Mouse (Mus musculus): ENCODE measurements around the gene Macf1.

The Macf1 gene

GRCm38 (mm10) chr4:123684260-123684659 is at the start of gene Macf1:
Macf1 (minus strand) TSS chr4:123684360.
- DNase-seq (ENCODE audit: low read depth, low spot score): no peak

GRCm38 (mm10) chr4:123733532-123733931 is 49.4 kb upstream of the Macf1 start:
- no peak for DNase-seq (ENCODE audit: low read depth, low spot score)

- DNase-seq (ENCODE audit: low read depth, low spot score): no peak
Observed at GRCm38 (mm10) chr4:123732921-123733320, 48.8 kb upstream of the Macf1 start.

GRCm38 (mm10) chr4:123732163-123732910 is 48.2 kb upstream of the Macf1 start:
- no peak for DNase-seq (ENCODE audit: low read depth, low spot score)

GRCm38 (mm10) chr4:123721761-123722160 is 37.6 kb upstream of the Macf1 start:
- no peak for DNase-seq (ENCODE audit: low read depth, low spot score)

- no peak for DNase-seq (ENCODE audit: low read depth, low spot score)
Observed at GRCm38 (mm10) chr4:123718434-123718780, 34.2 kb upstream of the Macf1 start.

- peak; percentile 88 for DNase-seq (ENCODE audit: low read depth, low spot score)
Observed at GRCm38 (mm10) chr4:123717574-123718433, 33.6 kb upstream of the Macf1 start, which contains the start of gene Ndufs5. Ndufs5 (minus strand) TSS chr4:123718202.

- no peak for DNase-seq (ENCODE audit: low read depth, low spot score)
Observed at GRCm38 (mm10) chr4:123712431-123712830, 28.3 kb upstream of the Macf1 start.

- no peak for DNase-seq (ENCODE audit: low read depth, low spot score)
Observed at GRCm38 (mm10) chr4:123707340-123707739, 23.2 kb upstream of the Macf1 start.

GRCm38 (mm10) chr4:123705340-123705739 is 21.2 kb upstream of the Macf1 start:
- no peak for DNase-seq (ENCODE audit: low read depth, low spot score)

- no peak for DNase-seq (ENCODE audit: low read depth, low spot score)
Observed at GRCm38 (mm10) chr4:123693384-123693783, 9.2 kb upstream of the Macf1 start.

- no peak for DNase-seq (ENCODE audit: low read depth, low spot score)
Observed at GRCm38 (mm10) chr4:123692071-123692470, 7.9 kb upstream of the Macf1 start.

GRCm38 (mm10) chr4:123690311-123690710 is 6.2 kb upstream of the Macf1 start:
- no peak for DNase-seq (ENCODE audit: low read depth, low spot score)

GRCm38 (mm10) chr4:123687025-123687781 is 3.0 kb upstream of the Macf1 start:
- no peak for DNase-seq (ENCODE audit: low read depth, low spot score)

- no peak for DNase-seq (ENCODE audit: low read depth, low spot score)
Observed at GRCm38 (mm10) chr4:123686368-123687024, 2.3 kb upstream of the Macf1 start.

- DNase-seq (ENCODE audit: low read depth, low spot score): no peak
Observed at GRCm38 (mm10) chr4:123685506-123686242, 1.5 kb upstream of the Macf1 start.

GRCm38 (mm10) chr4:123685046-123685445 is 886 bp upstream of the Macf1 start:
- no peak for DNase-seq (ENCODE audit: low read depth, low spot score)

- no peak for DNase-seq (ENCODE audit: low read depth, low spot score)
Observed at GRCm38 (mm10) chr4:123682291-123682690, 1.9 kb downstream of the Macf1 start.

- no peak for DNase-seq (ENCODE audit: low read depth, low spot score)
Observed at GRCm38 (mm10) chr4:123680962-123681361, 3.2 kb downstream of the Macf1 start.

- DNase-seq (ENCODE audit: low read depth, low spot score): no peak
Observed at GRCm38 (mm10) chr4:123677060-123677804, 6.9 kb downstream of the Macf1 start.
